Mouse (Mus musculus) megakaryocyte, embryonic 14.5 days (primary cell): ENCODE data around the gene Pcmt1.

Source experiments
- FLI1 ChIP-seq: IDR thresholded peaks from 2 replicates; pipeline ENCODE4 v1.6.1; 2012; ENCODE audit warnings: low read length, inconsistent platforms, mixed read lengths
- GATA1 ChIP-seq: IDR thresholded peaks from 3 replicates; pipeline ENCODE4 v1.6.1; 2012; ENCODE audit warnings: mixed read lengths, low read length, inconsistent platforms, borderline replicate concordance

DNA sequence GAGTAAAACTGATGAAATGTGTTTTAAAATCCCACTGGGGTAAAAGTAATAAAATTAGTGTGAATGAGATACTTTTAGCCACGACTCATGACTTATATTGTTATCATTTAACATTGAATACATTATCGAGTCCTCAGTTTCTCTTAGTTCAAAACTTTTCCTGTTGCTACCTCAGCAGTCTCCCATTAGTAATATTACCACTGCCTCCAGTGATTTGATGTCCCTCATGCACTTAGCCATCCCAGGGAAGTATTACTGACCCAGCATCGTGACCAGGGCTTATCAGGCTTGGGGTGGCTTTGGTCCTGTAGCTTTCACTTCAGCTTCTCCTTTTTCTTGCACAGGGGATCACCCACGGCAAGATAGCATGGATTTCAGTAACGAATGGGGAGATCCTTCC, 29.2 kb upstream of the Pcmt1 start:
- TF ChIP-seq GATA1 = no peak
- no peak for TF ChIP-seq FLI1
